Mouse (Mus musculus) embryonic facial prominence, embryonic 12.5 days (tissue): ENCODE measurements at regions not wholly inside any gene's neighbourhood (a gene's known extent, or its start where the extent isn't known, plus 50 kb on each side); places are given as distances from the start of the nearest gene placed in this dataset.
A peak's percentile ranks its signal among the peaks of the same experiment; 100 is the strongest.

Experiments
- ATAC-seq: fragments of 200-750 bp; cut with Nextera tagmentation; 2 replicates; pipeline ENCODE4 v1.8.0; 2017; ENCODE audit not compliant: insufficient number of reproducible peaks, insufficient read depth, low FRiP score, low TSS enrichment
- H3K27ac ChIP-seq: fragments of 300-500 bp; sonication (generic); 2 replicates; pipeline ENCODE4 v1.5.1; 2016; ENCODE audit warnings: mild to moderate bottlenecking
- H3K27me3 ChIP-seq: fragments of 300-500 bp; sonication (generic); 2 replicates; pipeline ENCODE4 v1.6.1; 2016; ENCODE audit warnings: mild to moderate bottlenecking, moderate library complexity
- H3K36me3 ChIP-seq: fragments of 300-500 bp; sonication (generic); 2 replicates; pipeline ENCODE4 v1.6.1; 2016; ENCODE audit warnings: mild to moderate bottlenecking
- H3K4me1 ChIP-seq: fragments of 300-500 bp; sonication (generic); 2 replicates; pipeline ENCODE4 v1.6.1; 2016
- H3K4me2 ChIP-seq: fragments of 300-500 bp; sonication (generic); replicated peaks from 2 replicates; pipeline ENCODE4 v1.6.1; 2016; ENCODE audit warnings: mild to moderate bottlenecking, moderate library complexity
- H3K4me3 ChIP-seq: fragments of 300-500 bp; sonication (generic); 2 replicates; pipeline ENCODE4 v1.5.1; 2016; ENCODE audit warnings: mild to moderate bottlenecking
- H3K9ac ChIP-seq: fragments of 300-500 bp; sonication (generic); 2 replicates; pipeline ENCODE4 v1.6.1; 2016; ENCODE audit warnings: mild to moderate bottlenecking, moderate library complexity
- H3K9me3 ChIP-seq: fragments of 300-500 bp; sonication (generic); 2 replicates; pipeline ENCODE4 v1.6.1; 2016; ENCODE audit warnings: mild to moderate bottlenecking, moderate library complexity
- WGBS: fragments of 180-500 bp; shearing (Covaris S2); methylation state at CpG from one replicate; pipeline ENCODE4 v1.1.7; 2016; 5-methylcytosine and 5-hydroxymethylcytosine counted together

- WGBS, result 87% methylated on average over 4 of the region's 4 CpGs
- Histone ChIP-seq H3K4me2 (no peak overlapping the region), H3K4me1 (no peaks in the 10 kb centered on the region), H3K36me3 (no peaks in the 10 kb centered on the region), H3K9me3 (no peaks in the 10 kb centered on the region), H3K9ac (no peak overlapping the region), H3K4me3 (no peak overlapping the region), H3K27me3 (no peaks in the 10 kb centered on the region), H3K27ac (no peak overlapping the region)
- ATAC-seq, result no peak
Measured at GRCm38 (mm10) chr19:59831304-59831703, 112.2 kb downstream of the Rab11fip2 start.

GRCm38 (mm10) chr19:59837138-59837537 lies 106.3 kb downstream of the Rab11fip2 start:
- H3K27me3 ChIP-seq, result no peaks in the 10 kb centered on the region
- no peak for ATAC-seq
- no peak overlapping the region for H3K4me3 ChIP-seq
- H3K4me2 ChIP-seq, result no peak overlapping the region
- no peak overlapping the region for H3K27ac ChIP-seq
- no peaks in the 10 kb centered on the region for H3K9me3 ChIP-seq
- WGBS, result 80% methylated on average over 4 of the region's 4 CpGs
- no peaks in the 10 kb centered on the region for H3K4me1 ChIP-seq
- H3K36me3 ChIP-seq, result no peaks in the 10 kb centered on the region
- no peak overlapping the region for H3K9ac ChIP-seq

GRCm38 (mm10) chr19:59837628-59838027 lies 105.8 kb downstream of the Rab11fip2 start:
- H3K27ac ChIP-seq, result no peak overlapping the region
- no peak overlapping the region for H3K4me3 ChIP-seq
- H3K4me2 ChIP-seq, result no peak overlapping the region
- no peaks in the 10 kb centered on the region for H3K27me3 ChIP-seq
- ATAC-seq, result no peak
- H3K36me3 ChIP-seq, result no peaks in the 10 kb centered on the region
- no peak overlapping the region for H3K9ac ChIP-seq
- H3K9me3 ChIP-seq, result no peaks in the 10 kb centered on the region
- no peaks in the 10 kb centered on the region for H3K4me1 ChIP-seq
- WGBS, result 44% methylated on average over 6 of the region's 6 CpGs

GRCm38 (mm10) chr19:59844270-59844669 lies 99.2 kb downstream of the Rab11fip2 start:
- no peak for ATAC-seq
- no peak overlapping the region for H3K4me2 ChIP-seq
- no peak overlapping the region for H3K27ac ChIP-seq

GRCm38 (mm10) chr19:59846807-59847206 lies 96.6 kb downstream of the Rab11fip2 start:
- WGBS, result 84% methylated on average over 1 of the region's 1 CpGs
- Histone ChIP-seq H3K4me3 (no peak overlapping the region), H3K36me3 (no peaks in the 10 kb centered on the region), H3K9me3 (no peaks in the 10 kb centered on the region), H3K4me2 (no peak overlapping the region), H3K4me1 (0 out of 2 replicates have a peak, but pooled peaks cover 13% of the 10 kb centered on the region), H3K27ac (no peak overlapping the region), H3K9ac (no peak overlapping the region), H3K27me3 (no peaks in the 10 kb centered on the region)
- ATAC-seq, result no peak

More at GRCm38 (mm10) chr19:59844270-59844669, 99.2 kb downstream of the Rab11fip2 start:
- Histone ChIP-seq H3K9ac (no peak overlapping the region), H3K4me1 (no peaks in the 10 kb centered on the region), H3K9me3 (no peaks in the 10 kb centered on the region), H3K4me3 (no peak overlapping the region), H3K27me3 (no peaks in the 10 kb centered on the region), H3K36me3 (no peaks in the 10 kb centered on the region)
- 81% methylated on average over 3 of the region's 3 CpGs for WGBS

GRCm38 (mm10) chr19:59850696-59851095 lies 92.8 kb downstream of the Rab11fip2 start:
- no peaks in the 10 kb centered on the region for H3K36me3 ChIP-seq
- H3K27me3 ChIP-seq, result no peaks in the 10 kb centered on the region
- 0 out of 2 replicates have a peak, but pooled peaks have one; percentile 28 for ATAC-seq
- no peak overlapping the region for H3K4me3 ChIP-seq
- H3K9ac ChIP-seq, result no peak overlapping the region
- H3K9me3 ChIP-seq, result no peaks in the 10 kb centered on the region
- WGBS, result 25% methylated on average over 5 of the region's 5 CpGs
- no peak overlapping the region for H3K27ac ChIP-seq
- 0 out of 2 replicates have a peak, but pooled peaks cover 13% of the 10 kb centered on the region for H3K4me1 ChIP-seq
- no peak overlapping the region for H3K4me2 ChIP-seq

GRCm38 (mm10) chr19:59852011-59852738 lies 91.3 kb downstream of the Rab11fip2 start:
- 28% methylated on average over 1 of the region's 1 CpGs for WGBS
- H3K27ac ChIP-seq, result no peak overlapping the region
- no peaks in the 10 kb centered on the region for H3K27me3 ChIP-seq
- H3K9ac ChIP-seq, result no peak overlapping the region
- H3K4me3 ChIP-seq, result no peak overlapping the region
- no peak overlapping the region for H3K4me2 ChIP-seq
- H3K36me3 ChIP-seq, result no peaks in the 10 kb centered on the region
- ATAC-seq, result no peak
- H3K4me1 ChIP-seq, result 0 out of 2 replicates have a peak, but pooled peaks cover 13% of the 10 kb centered on the region
- H3K9me3 ChIP-seq, result no peaks in the 10 kb centered on the region
